Mouse (Mus musculus) liver, adult 2 months (tissue): Measurements from ENCODE around the gene Cacna1h. TPM values are rescaled to one million over a fixed set of nuclear protein-coding genes. Genes with fewer than 3 reads are reported as not detected.
A peak's percentile ranks its signal among the peaks of the same experiment; 100 is the strongest.

Experiments used
- DNase-seq: peaks from one replicate; pipeline ENCODE4 v3.0.0-alpha.2; 2011; ENCODE audit warnings: low read depth, low spot score; ENCODE audit errors: extremely low read depth
- H3K27ac ChIP-seq: fragments of 200-500 bp; replicated peaks from 2 replicates; pipeline ENCODE4 v1.5.1; 2012; ENCODE audit warnings: low read depth, mild to moderate bottlenecking, control low read depth, inconsistent platforms, low read length; ENCODE audit not compliant: insufficient read depth
- H3K27me3 ChIP-seq: fragments of 200-500 bp; 2 replicates; pipeline ENCODE4 v1.6.1; 2012; ENCODE audit warnings: mild to moderate bottlenecking, moderate library complexity, low read length, inconsistent platforms; ENCODE audit not compliant: control insufficient read depth, insufficient read depth
- H3K36me3 ChIP-seq: fragments of 200-500 bp; 2 replicates; pipeline ENCODE4 v1.6.1; 2012; ENCODE audit warnings: low read length, inconsistent platforms; ENCODE audit not compliant: control insufficient read depth, insufficient read depth
- H3K4me1 ChIP-seq: fragments of 200-500 bp; 2 replicates; pipeline ENCODE4 v1.6.1; 2011; ENCODE audit warnings: low read length; ENCODE audit not compliant: control insufficient read depth, insufficient read depth
- H3K4me3 ChIP-seq: fragments of 200-500 bp; 2 replicates; pipeline ENCODE4 v1.5.1; 2011; ENCODE audit warnings: low read depth, mild to moderate bottlenecking, control low read depth, low read length, moderate library complexity; ENCODE audit not compliant: insufficient read depth
- H3K79me2 ChIP-seq: fragments of 200-500 bp; 2 replicates; pipeline ENCODE4 v1.6.1; 2012; ENCODE audit warnings: inconsistent platforms, mild to moderate bottlenecking, low read length, moderate library complexity; ENCODE audit not compliant: control insufficient read depth, insufficient read depth
- H3K9ac ChIP-seq: fragments of 200-500 bp; 2 replicates; pipeline ENCODE4 v1.6.1; 2012; ENCODE audit warnings: low read depth, mild to moderate bottlenecking, control low read depth, inconsistent platforms, low read length
- CTCF ChIP-seq: fragments of 200-500 bp; IDR thresholded peaks from 2 replicates; pipeline ENCODE4 v1.5.1; 2011; ENCODE audit warnings: low read depth, low read length, control low read depth
- POLR2A ChIP-seq: fragments of 200-500 bp; IDR thresholded peaks from 2 replicates; pipeline ENCODE4 v1.6.1; 2011; ENCODE audit warnings: low read length, control low read depth; ENCODE audit not compliant: insufficient read depth; ENCODE audit errors: extremely low read depth
- WGBS: fragments of 180-500 bp; shearing (Covaris S2); methylation state at CpG from one replicate; pipeline ENCODE4 v1.1.7; 2018; 5-methylcytosine and 5-hydroxymethylcytosine counted together
- polyA plus RNA-seq: library from polyadenylated mRNA; depleted of rRNA; stranded (reverse); fragments of >200 nt; gene quantifications from 2 replicates; pipeline ENCODE4 v1.2.3, GENCODE M21; 2012
- total RNA-seq: library from RNA; depleted of rRNA; stranded (reverse); fragments of >200 nt; gene quantifications from 2 replicates; pipeline ENCODE4 v1.2.3, GENCODE M21; 2014

The Cacna1h gene
- total and polyA plus RNA-seq, 2 experiments: 0.05 TPM; not detected in 1

GRCm38 (mm10) chr17:25416219-25416618 is 17.4 kb downstream of the Cacna1h start:
- Histone ChIP-seq H3K79me2 (no peaks in the 10 kb centered on the region), H3K27me3 (no peaks in the 10 kb centered on the region), H3K4me3 (no peak overlapping the region), H3K36me3 (no peaks in the 10 kb centered on the region), H3K9ac (no peak overlapping the region), H3K27ac (no peak overlapping the region), H3K4me1 (no peaks in the 10 kb centered on the region)
- DNase-seq: no peak
- TF ChIP-seq POLR2A (no peak), CTCF (no peak)
- 38% methylated on average over 3 of the region's 3 CpGs for WGBS

- TF ChIP-seq POLR2A: no peak
- TF ChIP-seq CTCF: no peak
- Histone ChIP-seq H3K4me1 (no peaks in the 10 kb centered on the region), H3K36me3 (no peaks in the 10 kb centered on the region), H3K27ac (no peak overlapping the region), H3K4me3 (no peak overlapping the region), H3K9ac (no peak overlapping the region), H3K79me2 (no peaks in the 10 kb centered on the region), H3K27me3 (no peaks in the 10 kb centered on the region)
- WGBS: 65% methylated on average over 6 of the region's 6 CpGs
- DNase-seq: no peak
Observed at GRCm38 (mm10) chr17:25415421-25415913, 18.1 kb downstream of the Cacna1h start.

GRCm38 (mm10) chr17:25414917-25415316 is 18.7 kb downstream of the Cacna1h start:
- H3K79me2 ChIP-seq: no peaks in the 10 kb centered on the region
- no peak overlapping the region for H3K9ac ChIP-seq
- H3K27me3 ChIP-seq: no peaks in the 10 kb centered on the region
- H3K4me3 ChIP-seq: no peak overlapping the region
- 73% methylated on average over 3 of the region's 3 CpGs for WGBS
- no peak overlapping the region for H3K27ac ChIP-seq
- H3K36me3 ChIP-seq: no peaks in the 10 kb centered on the region
- TF ChIP-seq CTCF (no peak), POLR2A (no peak)
- no peak for DNase-seq
- no peaks in the 10 kb centered on the region for H3K4me1 ChIP-seq

- peak; percentile 21 for DNase-seq
- H3K36me3 ChIP-seq: no peaks in the 10 kb centered on the region
- 38% methylated on average over 4 of the region's 4 CpGs for WGBS
Observed at GRCm38 (mm10) chr17:25414209-25414608, 19.4 kb downstream of the Cacna1h start.

GRCm38 (mm10) chr17:25411251-25411650 is 22.3 kb downstream of the Cacna1h start:
- no peak for DNase-seq
- H3K27ac ChIP-seq: no peak overlapping the region
- H3K27me3 ChIP-seq: no peaks in the 10 kb centered on the region
- no peaks in the 10 kb centered on the region for H3K79me2 ChIP-seq
- WGBS: 62% methylated on average over 4 of the region's 4 CpGs
- no peak overlapping the region for H3K9ac ChIP-seq
- TF ChIP-seq POLR2A: no peak
- no peak for TF ChIP-seq CTCF
- no peaks in the 10 kb centered on the region for H3K4me1 ChIP-seq
- no peak overlapping the region for H3K4me3 ChIP-seq
- H3K36me3 ChIP-seq: no peaks in the 10 kb centered on the region

More at GRCm38 (mm10) chr17:25414209-25414608, 19.4 kb downstream of the Cacna1h start:
- H3K79me2 ChIP-seq: no peaks in the 10 kb centered on the region
- H3K4me3 ChIP-seq: no peak overlapping the region
- no peak for TF ChIP-seq CTCF
- no peak for TF ChIP-seq POLR2A
- no peak overlapping the region for H3K9ac ChIP-seq
- H3K4me1 ChIP-seq: no peaks in the 10 kb centered on the region
- no peak overlapping the region for H3K27ac ChIP-seq
- H3K27me3 ChIP-seq: no peaks in the 10 kb centered on the region

- Histone ChIP-seq H3K9ac (no peak overlapping the region), H3K79me2 (no peaks in the 10 kb centered on the region), H3K4me3 (no peak overlapping the region), H3K36me3 (no peaks in the 10 kb centered on the region), H3K27me3 (no peaks in the 10 kb centered on the region), H3K27ac (no peak overlapping the region), H3K4me1 (no peaks in the 10 kb centered on the region)
- no peak for DNase-seq
- TF ChIP-seq POLR2A (no peak), CTCF (no peak)
- WGBS: 42% methylated on average over 7 of the region's 7 CpGs
Observed at GRCm38 (mm10) chr17:25410786-25411185, 22.8 kb downstream of the Cacna1h start.
